Comparison of ENCODE assay signal across 8 mouse cellular contexts in genomic region chr7:36076021-36076441, GRCm38 (mm10).
DNase-seq lines count a peak whose midpoint lies in the region; ATAC-seq and TF ChIP-seq lines count a peak whose summit lies in the region.

No protein-coding gene starts in this region.

- no peak overlapping the region for H3K27ac ChIP-seq in forebrain, postnatal 0 days (ENCODE audit: low read depth, low read length)
- H3K27ac ChIP-seq in intestine, embryonic 16.5 days (ENCODE audit: low read length), result peak overlapping the region; percentile 28
- 0 out of 2 replicates have a peak overlapping the region, but pooled peaks have one; percentile 37 for H3K27ac ChIP-seq in neural tube, embryonic 15.5 days (replicated peaks)

- H3K27me3 ChIP-seq in forebrain, postnatal 0 days (ENCODE audit: insufficient read depth, low read length), result 0 out of 2 replicates have a peak, but pooled peaks cover 8% of the 10 kb centered on the region
- no peaks in the 10 kb centered on the region for H3K27me3 ChIP-seq in intestine, embryonic 16.5 days (replicated peaks; ENCODE audit: control insufficient read depth, insufficient read depth, low read length)
- H3K27me3 ChIP-seq in neural tube, embryonic 15.5 days (replicated peaks), result no peaks in the 10 kb centered on the region

- WGBS in forebrain, postnatal 0 days, result 9% methylated on average over 11 of the region's 11 CpGs
- 8% methylated on average over 11 of the region's 11 CpGs for WGBS in intestine, embryonic 16.5 days
- WGBS in neural tube, embryonic 15.5 days, result 4% methylated on average over 11 of the region's 11 CpGs

- H3K4me2 ChIP-seq in forebrain, postnatal 0 days (ENCODE audit: low read depth), result peak overlapping the region; percentile 17; the same call in 1 of the 2 replicates
- H3K4me2 ChIP-seq in intestine, embryonic 16.5 days (ENCODE audit: low read depth, low read length), result 0 out of 2 replicates have a peak overlapping the region, but pooled peaks have one; percentile 9
- peak overlapping the region; percentile 41 for H3K4me2 ChIP-seq in neural tube, embryonic 15.5 days

- H3K9ac ChIP-seq in forebrain, postnatal 0 days, result no peak overlapping the region
- H3K9ac ChIP-seq in intestine, embryonic 16.5 days (ENCODE audit: low read depth, low read length), result no peak overlapping the region
- H3K9ac ChIP-seq in neural tube, embryonic 15.5 days (replicated peaks), result no peak overlapping the region

- peaks cover 9% of the 10 kb centered on the region; the same call in 1 of the 2 replicates for H3K4me1 ChIP-seq in forebrain, postnatal 0 days (ENCODE audit: insufficient read depth)
- peaks cover 8% of the 10 kb centered on the region; the same call in 1 of the 2 replicates for H3K4me1 ChIP-seq in intestine, embryonic 16.5 days (ENCODE audit: control insufficient read depth, insufficient read depth, low read length)
- peaks cover 44% of the 10 kb centered on the region for H3K4me1 ChIP-seq in neural tube, embryonic 15.5 days

- H3K9me3 ChIP-seq in forebrain, postnatal 0 days (ENCODE audit: low read length), result no peaks in the 10 kb centered on the region
- H3K9me3 ChIP-seq in intestine, embryonic 16.5 days (ENCODE audit: control insufficient read depth, low read length), result peaks cover 2% of the 10 kb centered on the region; the same call in 1 of the 2 replicates
- H3K9me3 ChIP-seq in neural tube, embryonic 15.5 days (replicated peaks), result no peaks in the 10 kb centered on the region

- no peak for ATAC-seq in forebrain, postnatal 0 days
- ATAC-seq in intestine, embryonic 16.5 days, result no peak
- ATAC-seq in neural tube, embryonic 15.5 days (ENCODE audit: low FRiP score), result peak; percentile 21

- no peak for TF ChIP-seq CTCF in forebrain, postnatal 0 days (IDR thresholded peaks at IDR 0.05; ENCODE audit: low read depth)

- H3K36me3 ChIP-seq in forebrain, postnatal 0 days (ENCODE audit: insufficient read depth), result no peaks in the 10 kb centered on the region
- no peaks in the 10 kb centered on the region for H3K36me3 ChIP-seq in intestine, embryonic 16.5 days (ENCODE audit: control insufficient read depth, insufficient read depth, low read length)
- H3K36me3 ChIP-seq in neural tube, embryonic 15.5 days, result no peaks in the 10 kb centered on the region

- no peak overlapping the region for H3K4me3 ChIP-seq in forebrain, postnatal 0 days (ENCODE audit: low read depth, low read length)
- H3K4me3 ChIP-seq in intestine, embryonic 16.5 days (ENCODE audit: low read length), result peak overlapping the region; percentile 3; the same call in 1 of the 2 replicates
- no peak overlapping the region for H3K4me3 ChIP-seq in neural tube, embryonic 15.5 days (replicated peaks)

- peak; percentile 20 to 45 for DNase-seq in kidney, postnatal 4 days
- no peak for DNase-seq in kidney, postnatal 14 days
- peak; percentile 13 for DNase-seq in forebrain, postnatal 0 days
- no peak for DNase-seq in thymus, adult 18-20 months
- no peak for DNase-seq in natural killer cell, adult 2 months (ENCODE audit: low spot score in 2 of 2)
- no peak for DNase-seq in adrenal gland, postnatal 36 days

Comparison
In these comparisons a context has a peak if more than half of its experiments do, and no peak if none do; other contexts are left out.
1. DNase-seq: peak in kidney, postnatal 4 days (2 of 2) and forebrain, postnatal 0 days (single experiment); none in kidney, postnatal 14 days (single experiment), thymus, adult 18-20 months (0 of 2), natural killer cell, adult 2 months (0 of 2) and adrenal gland, postnatal 36 days (0 of 2).
2. Peak in every context shown above with its lines, with median percentiles within 50 percentile points of each other: H3K4me2 ChIP-seq.